Mouse (Mus musculus) liver, embryonic 16.5 days (tissue): ENCODE measurements around the gene Mob3b. TPM values are rescaled to one million over a fixed set of nuclear protein-coding genes. Genes with fewer than 3 reads are reported as not detected.
"Not testable (repeated sequence)": the region's sequence is repeated elsewhere in the genome, so short reads cannot be mapped to it uniquely, and the experiment has no call there.

Experiments
- ATAC-seq: fragments of 200-750 bp; cut with Nextera tagmentation; 2 replicates; pipeline ENCODE4 v1.8.0; 2017; ENCODE audit warnings: low read depth, mild to moderate bottlenecking, moderate number of reproducible peaks, moderate library complexity
- H3K27ac ChIP-seq: fragments of 300-500 bp; sonication (generic); 2 replicates; pipeline ENCODE4 v1.5.1; 2014; ENCODE audit warnings: mild to moderate bottlenecking, low read length
- H3K27me3 ChIP-seq: fragments of 300-500 bp; sonication (generic); 2 replicates; pipeline ENCODE4 v1.6.1; 2014; ENCODE audit warnings: low read depth, low read length, mixed read lengths; ENCODE audit not compliant: control insufficient read depth, insufficient read depth
- H3K36me3 ChIP-seq: fragments of 300-500 bp; sonication (generic); 2 replicates; pipeline ENCODE4 v1.6.1; 2014; ENCODE audit warnings: mild to moderate bottlenecking; ENCODE audit not compliant: control insufficient read depth, insufficient read depth
- H3K4me1 ChIP-seq: fragments of 300-500 bp; sonication (generic); 2 replicates; pipeline ENCODE4 v1.6.1; 2014; ENCODE audit warnings: low read depth, low read length, mixed read lengths; ENCODE audit not compliant: control insufficient read depth
- H3K4me2 ChIP-seq: fragments of 300-500 bp; sonication (generic); 2 replicates; pipeline ENCODE4 v1.6.1; 2014; ENCODE audit warnings: low read depth, low read length, mixed read lengths
- H3K4me3 ChIP-seq: fragments of 300-500 bp; sonication (generic); 2 replicates; pipeline ENCODE4 v1.5.1; 2014; ENCODE audit warnings: low read depth, mild to moderate bottlenecking, low read length
- H3K9ac ChIP-seq: fragments of 300-500 bp; sonication (generic); 2 replicates; pipeline ENCODE4 v1.6.1; 2014; ENCODE audit warnings: low read depth, low read length
- H3K9me3 ChIP-seq: fragments of 300-500 bp; sonication (generic); replicated peaks from 2 replicates; pipeline ENCODE4 v1.6.1; 2016; ENCODE audit warnings: low read length; ENCODE audit not compliant: control insufficient read depth
- WGBS: fragments of 180-500 bp; shearing (Covaris S2); extraction: QIAGEN DNeasy Blood & Tissue Kit; methylation state at CpG from one replicate; pipeline ENCODE4 v1.1.7; 2014; ENCODE audit not compliant: insufficient replicate concordance; 5-methylcytosine and 5-hydroxymethylcytosine counted together
- polyA plus RNA-seq: library from polyadenylated mRNA; unstranded; fragments of >200 nt; fragmentation: Nextera tagmentation; extraction: Ambion mirVana; gene quantifications from 2 replicates; pipeline ENCODE4 v1.2.1, GENCODE M21; 2015

Gene Mob3b
- polyA plus RNA-seq, 1 experiment from 2014 or later = 10.2 TPM

DNA sequence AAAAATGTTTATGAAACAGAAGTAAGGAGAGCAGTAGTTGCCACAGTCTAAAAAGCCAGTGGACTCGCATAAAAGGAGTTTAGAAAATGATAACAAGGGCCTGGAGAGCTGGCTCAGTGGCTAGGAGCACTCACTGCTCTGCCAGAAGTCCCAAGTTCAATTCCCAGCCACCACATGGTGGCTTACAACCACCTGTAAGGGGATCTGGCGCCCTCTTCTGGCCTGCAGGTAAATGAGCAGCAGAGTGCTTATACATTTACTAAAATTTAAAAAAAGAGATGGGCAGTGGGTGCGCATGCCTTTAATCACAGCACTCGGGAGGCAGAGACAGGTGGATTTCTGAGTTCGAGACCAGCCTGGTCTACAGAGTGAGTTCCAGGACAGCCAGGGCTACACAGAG is 251.9 kb downstream of the Mob3b start:
- 52% methylated on average over 5 of the region's 5 CpGs for WGBS
- ATAC-seq = no peak
- H3K27ac ChIP-seq = no peak overlapping the region
- no peaks in the 10 kb centered on the region for H3K4me1 ChIP-seq
- H3K4me2 ChIP-seq = no peak overlapping the region
- no peaks in the 10 kb centered on the region for H3K36me3 ChIP-seq
- no peaks in the 10 kb centered on the region for H3K9me3 ChIP-seq
- H3K4me3 ChIP-seq = no peak overlapping the region
- H3K27me3 ChIP-seq = no peaks in the 10 kb centered on the region
- no peak overlapping the region for H3K9ac ChIP-seq

DNA sequence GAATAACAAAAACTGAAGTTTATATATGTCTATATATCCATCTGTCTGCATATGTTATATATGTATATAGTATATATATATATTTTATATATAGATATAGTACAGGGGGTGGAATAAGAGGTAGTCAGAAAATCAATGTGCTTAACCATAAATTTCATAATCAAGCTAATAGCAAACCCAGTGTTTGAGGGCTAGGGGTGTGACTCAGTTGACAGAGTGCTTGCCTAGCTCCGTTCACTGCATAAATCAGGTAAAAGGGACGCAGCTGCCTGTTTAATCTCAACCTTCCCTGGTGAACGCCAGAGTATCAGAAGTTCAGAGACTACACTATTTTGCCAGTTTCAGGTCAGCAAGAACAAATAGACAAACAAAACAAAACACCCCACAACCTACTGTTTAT is 255.7 kb downstream of the Mob3b start:
- not testable (repeated sequence) for H3K4me1 ChIP-seq, H3K4me3 ChIP-seq, H3K9ac ChIP-seq, H3K27me3 ChIP-seq, H3K27ac ChIP-seq, H3K36me3 ChIP-seq, H3K9me3 ChIP-seq, H3K4me2 ChIP-seq
- ATAC-seq = peak; percentile 41; the same call in 1 of the 2 replicates
- WGBS = 51% methylated on average over 3 of the region's 3 CpGs

DNA sequence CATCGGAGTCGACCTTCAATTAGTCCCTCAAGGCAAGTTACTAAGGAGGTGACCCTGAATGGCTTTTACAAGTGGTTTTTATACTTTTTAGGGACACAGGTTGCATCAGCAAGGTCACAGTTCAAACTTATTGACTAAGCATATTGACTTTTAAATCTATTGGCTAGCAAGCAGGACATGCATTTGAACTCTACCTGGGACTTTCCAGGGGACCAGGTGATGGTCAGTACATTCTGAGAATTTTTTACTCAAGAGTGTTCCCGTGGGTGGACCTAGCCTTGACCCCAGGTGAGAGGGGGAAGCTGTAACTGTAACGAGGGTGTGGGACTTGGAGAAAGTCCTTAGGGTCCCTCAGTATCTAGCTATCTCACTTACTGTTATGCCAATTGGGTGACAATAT is 256.1 kb downstream of the Mob3b start:
- Histone ChIP-seq H3K27ac (no peak overlapping the region), H3K4me3 (no peak overlapping the region), H3K4me1 (no peaks in the 10 kb centered on the region), H3K4me2 (no peak overlapping the region), H3K27me3 (no peaks in the 10 kb centered on the region; the same call in none of the 2 replicates), H3K9me3 (no peaks in the 10 kb centered on the region), H3K9ac (no peak overlapping the region), H3K36me3 (no peaks in the 10 kb centered on the region)
- peak; percentile 78 for ATAC-seq
- 42% methylated on average over 4 of the region's 4 CpGs for WGBS

DNA sequence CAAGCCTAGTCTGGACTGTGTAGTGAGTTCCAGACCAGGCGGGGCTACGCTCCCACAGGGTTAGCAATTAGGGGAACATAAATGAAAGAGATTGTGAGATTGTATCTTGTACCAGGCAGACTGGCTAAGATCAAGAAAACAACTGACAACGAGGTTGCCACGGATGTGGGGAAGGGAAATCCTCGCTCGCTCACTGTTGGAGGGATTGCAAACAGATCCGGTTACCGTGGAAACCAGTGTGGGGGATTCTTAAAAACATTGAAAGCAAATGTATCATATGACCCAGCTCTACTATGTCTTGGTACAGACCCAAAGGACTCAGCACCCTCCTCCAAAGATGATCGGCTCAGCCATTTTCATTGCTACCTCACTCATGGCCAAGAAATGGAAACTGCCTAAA is 257.1 kb downstream of the Mob3b start:
- Histone ChIP-seq H3K9me3 (no peaks in the 10 kb centered on the region), H3K9ac (no peak overlapping the region), H3K27ac (no peak overlapping the region), H3K27me3 (peaks cover 4% of the 10 kb centered on the region), H3K36me3 (no peaks in the 10 kb centered on the region), H3K4me2 (no peak overlapping the region), H3K4me1 (no peaks in the 10 kb centered on the region), H3K4me3 (no peak overlapping the region)
- ATAC-seq = no peak
- 54% methylated on average over 9 of the region's 9 CpGs for whole genome bisulfite sequencing

DNA sequence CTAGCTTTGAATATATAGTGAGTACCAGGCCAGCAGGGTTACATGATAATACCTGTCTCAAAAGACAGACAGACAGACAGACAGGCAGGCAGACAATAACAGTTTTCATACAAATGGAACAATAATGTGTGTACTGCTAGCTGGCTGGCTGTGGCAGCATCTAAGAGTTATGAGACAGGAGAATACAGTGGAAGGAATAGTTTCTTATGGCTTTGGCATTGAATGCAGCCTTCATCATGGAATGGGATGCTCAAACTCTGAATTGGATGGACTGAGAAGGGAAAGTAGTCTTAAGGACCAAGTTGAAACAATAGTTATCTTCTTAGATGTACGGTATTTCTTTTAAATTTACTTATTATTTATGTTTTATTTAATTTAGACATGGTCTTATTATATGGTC is 258.0 kb downstream of the Mob3b start:
- Histone ChIP-seq H3K4me2 (no peak overlapping the region), H3K4me1 (no peaks in the 10 kb centered on the region), H3K27ac (no peak overlapping the region), H3K36me3 (no peaks in the 10 kb centered on the region), H3K9ac (no peak overlapping the region), H3K27me3 (peaks cover 4% of the 10 kb centered on the region), H3K4me3 (no peak overlapping the region), H3K9me3 (no peaks in the 10 kb centered on the region)
- no peak for ATAC-seq
- WGBS = 81% methylated on average over 1 of the region's 1 CpGs

Other genes with a start within 250 kb of the Mob3b start
- gene Ifnk, start 5.4 kb downstream of the Mob3b start, polyA plus RNA-seq = 0.14 and 0.27 TPM in 2 replicates
- 3.8 and 4.0 TPM in 2 replicates for gene C9orf72, start 68.7 kb upstream of the Mob3b start, polyA plus RNA-seq